Mouse (Mus musculus) forebrain, embryonic 13.5 days (tissue): Measurements from ENCODE around the gene Slc39a8. TPM values are rescaled to one million over a fixed set of nuclear protein-coding genes. Genes with fewer than 3 reads are reported as not detected.

Source experiments
- ATAC-seq: fragments of 200-750 bp; cut with Nextera tagmentation; 2 replicates; pipeline ENCODE4 v1.8.0; 2017
- H3K27ac ChIP-seq: fragments of 300-500 bp; sonication (generic); 2 replicates; pipeline ENCODE4 v1.5.1; 2015; ENCODE audit warnings: inconsistent platforms, mild to moderate bottlenecking, moderate library complexity
- H3K27me3 ChIP-seq: fragments of 300-500 bp; sonication (generic); 2 replicates; pipeline ENCODE4 v1.6.1; 2015; ENCODE audit warnings: mild to moderate bottlenecking, inconsistent platforms
- H3K36me3 ChIP-seq: fragments of 300-500 bp; sonication (generic); 2 replicates; pipeline ENCODE4 v1.6.1; 2015; ENCODE audit warnings: mild to moderate bottlenecking, inconsistent platforms; ENCODE audit not compliant: poor library complexity, severe bottlenecking
- H3K4me1 ChIP-seq: fragments of 300-500 bp; sonication (generic); 2 replicates; pipeline ENCODE4 v1.6.1; 2015; ENCODE audit warnings: inconsistent platforms
- H3K4me2 ChIP-seq: fragments of 300-500 bp; sonication (generic); 2 replicates; pipeline ENCODE4 v1.6.1; 2015; ENCODE audit warnings: inconsistent platforms, mild to moderate bottlenecking, moderate library complexity
- H3K4me3 ChIP-seq: fragments of 300-500 bp; sonication (generic); 2 replicates; pipeline ENCODE4 v1.5.1; 2015; ENCODE audit warnings: mild to moderate bottlenecking, inconsistent platforms
- H3K9ac ChIP-seq: fragments of 300-500 bp; sonication (generic); 2 replicates; pipeline ENCODE4 v1.6.1; 2015; ENCODE audit warnings: mild to moderate bottlenecking, inconsistent platforms
- H3K9me3 ChIP-seq: fragments of 300-500 bp; sonication (generic); replicated peaks from 2 replicates; pipeline ENCODE4 v1.6.1; 2016; ENCODE audit warnings: inconsistent platforms
- WGBS: fragments of 180-500 bp; shearing (Covaris S2); methylation state at CpG from one replicate; pipeline ENCODE4 v1.1.7; 2015; 5-methylcytosine and 5-hydroxymethylcytosine counted together
- polyA plus RNA-seq: library from polyadenylated mRNA; unstranded; fragments of >200 nt; fragmentation: Nextera tagmentation; extraction: Ambion mirVana; gene quantifications from 2 replicates; pipeline ENCODE4 v1.2.1, GENCODE M21; 2015

The Slc39a8 gene
- polyA plus RNA-seq, 1 experiment from 2014 or later, result 7.5 TPM

GRCm38 (mm10) chr3:135886659-135887027 lies 61.6 kb downstream of the Slc39a8 start:
- Histone ChIP-seq H3K27me3 (no peaks in the 10 kb centered on the region), H3K9ac (no peak overlapping the region), H3K4me2 (peak overlapping the region; percentile 28; the same call in 1 of the 2 replicates), H3K27ac (no peak overlapping the region), H3K36me3 (no peaks in the 10 kb centered on the region), H3K4me1 (peaks cover 12% of the 10 kb centered on the region), H3K9me3 (no peaks in the 10 kb centered on the region), H3K4me3 (no peak overlapping the region)
- ATAC-seq, result peak; percentile 32
- 33% methylated on average over 12 of the region's 12 CpGs for WGBS

- 28% methylated on average over 9 of the region's 9 CpGs for WGBS
- peak; percentile 85 for ATAC-seq
- H3K4me3 ChIP-seq, result no peak overlapping the region
- H3K27me3 ChIP-seq, result no peaks in the 10 kb centered on the region
- H3K4me1 ChIP-seq, result peaks cover 12% of the 10 kb centered on the region
- H3K9me3 ChIP-seq, result no peaks in the 10 kb centered on the region
- H3K4me2 ChIP-seq, result peak overlapping the region; percentile 38
- H3K36me3 ChIP-seq, result no peaks in the 10 kb centered on the region
- no peak overlapping the region; the same call in 1 of the 2 replicates for H3K9ac ChIP-seq
- H3K27ac ChIP-seq, result peak overlapping the region; percentile 52
Measured at GRCm38 (mm10) chr3:135887033-135887855, 62.2 kb downstream of the Slc39a8 start.

GRCm38 (mm10) chr3:135887856-135888155 lies 62.7 kb downstream of the Slc39a8 start:
- H3K4me3 ChIP-seq, result no peak overlapping the region
- WGBS, result 13% methylated on average over 5 of the region's 5 CpGs
- peak overlapping the region; percentile 52 for H3K27ac ChIP-seq
- H3K36me3 ChIP-seq, result no peaks in the 10 kb centered on the region
- H3K9ac ChIP-seq, result no peak overlapping the region
- no peaks in the 10 kb centered on the region for H3K9me3 ChIP-seq
- peaks cover 12% of the 10 kb centered on the region for H3K4me1 ChIP-seq
- no peaks in the 10 kb centered on the region for H3K27me3 ChIP-seq
- peak; percentile 97 for ATAC-seq
- peak overlapping the region; percentile 38; the same call in 1 of the 2 replicates for H3K4me2 ChIP-seq

GRCm38 (mm10) chr3:135889401-135889800 lies 64.3 kb downstream of the Slc39a8 start:
- H3K4me1 ChIP-seq, result peaks cover 12% of the 10 kb centered on the region
- no peak overlapping the region for H3K4me3 ChIP-seq
- no peak overlapping the region for H3K27ac ChIP-seq

GRCm38 (mm10) chr3:135903366-135903765 lies 78.3 kb downstream of the Slc39a8 start:
- H3K27ac ChIP-seq, result no peak overlapping the region
- 84% methylated on average over 1 of the region's 1 CpGs for WGBS

More at GRCm38 (mm10) chr3:135889401-135889800, 64.3 kb downstream of the Slc39a8 start:
- H3K27me3 ChIP-seq, result no peaks in the 10 kb centered on the region
- no peak overlapping the region for H3K4me2 ChIP-seq
- no peak for ATAC-seq
- no peaks in the 10 kb centered on the region for H3K9me3 ChIP-seq
- H3K9ac ChIP-seq, result no peak overlapping the region
- H3K36me3 ChIP-seq, result no peaks in the 10 kb centered on the region

GRCm38 (mm10) chr3:135904881-135905280 lies 79.8 kb downstream of the Slc39a8 start:
- H3K4me3 ChIP-seq, result no peak overlapping the region
- no peak overlapping the region for H3K9ac ChIP-seq
- no peaks in the 10 kb centered on the region for H3K9me3 ChIP-seq
- no peaks in the 10 kb centered on the region for H3K36me3 ChIP-seq
- no peak overlapping the region for H3K27ac ChIP-seq
- H3K4me1 ChIP-seq, result no peaks in the 10 kb centered on the region
- 82% methylated on average over 6 of the region's 6 CpGs for WGBS
- no peak overlapping the region for H3K4me2 ChIP-seq
- H3K27me3 ChIP-seq, result no peaks in the 10 kb centered on the region
- ATAC-seq, result no peak

More at GRCm38 (mm10) chr3:135903366-135903765, 78.3 kb downstream of the Slc39a8 start:
- Histone ChIP-seq H3K4me1 (no peaks in the 10 kb centered on the region), H3K4me3 (no peak overlapping the region), H3K4me2 (no peak overlapping the region), H3K9me3 (no peaks in the 10 kb centered on the region), H3K9ac (no peak overlapping the region), H3K27me3 (no peaks in the 10 kb centered on the region), H3K36me3 (no peaks in the 10 kb centered on the region)
- ATAC-seq, result no peak

- Histone ChIP-seq H3K4me3 (no peak overlapping the region), H3K36me3 (no peaks in the 10 kb centered on the region), H3K27me3 (no peaks in the 10 kb centered on the region), H3K4me1 (no peaks in the 10 kb centered on the region), H3K9ac (no peak overlapping the region), H3K27ac (no peak overlapping the region), H3K4me2 (no peak overlapping the region), H3K9me3 (no peaks in the 10 kb centered on the region)
- 100% methylated on average over 1 of the region's 1 CpGs for WGBS
- ATAC-seq, result no peak
Measured at GRCm38 (mm10) chr3:135905729-135906128, 80.7 kb downstream of the Slc39a8 start.

- Histone ChIP-seq H3K4me1 (no peaks in the 10 kb centered on the region), H3K27ac (no peak overlapping the region), H3K36me3 (no peaks in the 10 kb centered on the region), H3K9me3 (no peaks in the 10 kb centered on the region), H3K9ac (no peak overlapping the region), H3K4me3 (no peak overlapping the region), H3K4me2 (no peak overlapping the region), H3K27me3 (no peaks in the 10 kb centered on the region)
- WGBS, result 74% methylated on average over 3 of the region's 3 CpGs
- ATAC-seq, result no peak
Measured at GRCm38 (mm10) chr3:135907028-135907427, 81.9 kb downstream of the Slc39a8 start.

- 92% methylated on average over 4 of the region's 4 CpGs for WGBS
- Histone ChIP-seq H3K9me3 (no peaks in the 10 kb centered on the region), H3K4me2 (no peak overlapping the region), H3K4me1 (peaks cover 9% of the 10 kb centered on the region; the same call in 1 of the 2 replicates), H3K27ac (no peak overlapping the region), H3K36me3 (no peaks in the 10 kb centered on the region), H3K4me3 (no peak overlapping the region), H3K27me3 (no peaks in the 10 kb centered on the region), H3K9ac (no peak overlapping the region)
- ATAC-seq, result no peak
Measured at GRCm38 (mm10) chr3:135915941-135916340, 90.9 kb downstream of the Slc39a8 start.

GRCm38 (mm10) chr3:135918566-135919180 lies 93.6 kb downstream of the Slc39a8 start:
- 27% methylated on average over 5 of the region's 5 CpGs for WGBS

GRCm38 (mm10) chr3:135919305-135919704 lies 94.2 kb downstream of the Slc39a8 start:
- Histone ChIP-seq H3K27ac (no peak overlapping the region), H3K9ac (no peak overlapping the region), H3K27me3 (no peaks in the 10 kb centered on the region), H3K36me3 (no peaks in the 10 kb centered on the region), H3K4me2 (no peak overlapping the region), H3K4me3 (no peak overlapping the region), H3K4me1 (peaks cover 9% of the 10 kb centered on the region; the same call in 1 of the 2 replicates), H3K9me3 (no peaks in the 10 kb centered on the region)
- ATAC-seq, result no peak
- WGBS, result 72% methylated on average over 4 of the region's 4 CpGs

More at GRCm38 (mm10) chr3:135918566-135919180, 93.6 kb downstream of the Slc39a8 start:
- Histone ChIP-seq H3K4me1 (peaks cover 9% of the 10 kb centered on the region; the same call in 1 of the 2 replicates), H3K27ac (no peak overlapping the region), H3K4me2 (no peak overlapping the region), H3K4me3 (no peak overlapping the region), H3K9me3 (no peaks in the 10 kb centered on the region), H3K27me3 (no peaks in the 10 kb centered on the region), H3K9ac (no peak overlapping the region), H3K36me3 (no peaks in the 10 kb centered on the region)
- ATAC-seq, result peak; percentile 73

- no peak overlapping the region for H3K4me2 ChIP-seq
- H3K9me3 ChIP-seq, result no peaks in the 10 kb centered on the region
- no peak overlapping the region for H3K4me3 ChIP-seq
- no peaks in the 10 kb centered on the region for H3K36me3 ChIP-seq
- WGBS, result 36% methylated on average over 1 of the region's 1 CpGs
- no peak overlapping the region for H3K27ac ChIP-seq
- no peaks in the 10 kb centered on the region for H3K4me1 ChIP-seq
- no peak overlapping the region for H3K9ac ChIP-seq
- no peak for ATAC-seq
- H3K27me3 ChIP-seq, result no peaks in the 10 kb centered on the region
Measured at GRCm38 (mm10) chr3:135926729-135927128, 101.7 kb downstream of the Slc39a8 start.
